Mouse (Mus musculus): ENCODE results near the gene Cnst. TPM values are rescaled to one million over a fixed set of nuclear protein-coding genes. Genes with fewer than 3 reads are reported as not detected.

Cnst gene
- polyA plus RNA-seq, 1 experiment from 2014 or later = 18.2 TPM

DNA sequence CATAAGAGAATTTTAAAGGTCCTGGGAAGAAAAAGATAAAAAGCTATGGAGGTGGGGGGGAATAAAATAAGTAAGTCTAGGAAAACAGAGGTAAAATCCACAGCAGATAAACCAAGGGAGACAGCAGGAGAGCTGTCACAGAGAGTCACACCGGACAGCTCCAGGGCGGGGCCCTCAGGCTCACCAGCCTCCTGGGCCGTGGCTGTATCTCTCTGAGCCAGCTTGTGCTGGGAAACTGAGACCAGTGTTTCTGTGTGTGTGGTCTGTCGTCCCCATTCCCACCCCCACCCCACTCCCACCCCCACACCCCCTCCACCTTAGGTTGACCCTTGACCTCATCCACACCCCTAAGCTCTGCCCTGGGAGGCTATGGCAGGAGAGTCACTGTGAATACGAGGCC, 65.0 kb downstream of the Cnst start:
- H3K27me3 ChIP-seq (ENCODE audit: insufficient read depth, low read length) = no peaks in the 10 kb centered on the region
- H3K9me3 ChIP-seq (ENCODE audit: low read depth, low read length) = no peaks in the 10 kb centered on the region
- H3K36me3 ChIP-seq (ENCODE audit: insufficient read depth) = peaks cover 15% of the 10 kb centered on the region
- no peak for DNase-seq
- H3K4me1 ChIP-seq (ENCODE audit: insufficient read depth) = no peaks in the 10 kb centered on the region
- no peak overlapping the region for H3K4me2 ChIP-seq
- no peak for TF ChIP-seq CTCF (IDR thresholded peaks at IDR 0.05; ENCODE audit: low read depth)
- no peak overlapping the region for H3K9ac ChIP-seq
- no peak for ATAC-seq (ENCODE audit: insufficient read depth)
- WGBS = 45% methylated on average over 5 of the region's 5 CpGs
- no peak overlapping the region for H3K27ac ChIP-seq (ENCODE audit: low read depth)
- H3K4me3 ChIP-seq (ENCODE audit: low read depth, low read length) = no peak overlapping the region

DNA sequence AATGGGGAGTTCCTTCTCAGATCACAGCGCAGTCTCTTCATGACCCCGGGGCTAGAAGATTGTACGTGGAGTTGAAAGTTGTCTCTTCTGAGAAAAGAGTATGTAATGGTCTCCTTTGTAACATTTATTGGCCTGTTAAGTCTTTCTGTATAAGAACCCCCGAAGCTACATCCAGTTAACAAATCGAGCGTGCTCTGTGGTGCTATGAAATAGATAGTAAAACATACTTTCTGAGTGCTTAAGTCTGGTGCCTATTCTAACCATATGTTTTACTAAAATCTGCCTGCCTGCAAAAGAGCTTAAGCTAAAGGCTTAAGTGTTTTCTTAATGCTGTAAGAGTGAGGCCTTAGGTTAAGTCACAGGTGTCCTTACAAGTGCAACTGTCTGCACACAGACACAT, 66.2 kb downstream of the Cnst start:
- DNase-seq (no peak), ATAC-seq (ENCODE audit: insufficient read depth) (no peak)
- 87% methylated on average over 6 of the region's 6 CpGs for WGBS

DNA sequence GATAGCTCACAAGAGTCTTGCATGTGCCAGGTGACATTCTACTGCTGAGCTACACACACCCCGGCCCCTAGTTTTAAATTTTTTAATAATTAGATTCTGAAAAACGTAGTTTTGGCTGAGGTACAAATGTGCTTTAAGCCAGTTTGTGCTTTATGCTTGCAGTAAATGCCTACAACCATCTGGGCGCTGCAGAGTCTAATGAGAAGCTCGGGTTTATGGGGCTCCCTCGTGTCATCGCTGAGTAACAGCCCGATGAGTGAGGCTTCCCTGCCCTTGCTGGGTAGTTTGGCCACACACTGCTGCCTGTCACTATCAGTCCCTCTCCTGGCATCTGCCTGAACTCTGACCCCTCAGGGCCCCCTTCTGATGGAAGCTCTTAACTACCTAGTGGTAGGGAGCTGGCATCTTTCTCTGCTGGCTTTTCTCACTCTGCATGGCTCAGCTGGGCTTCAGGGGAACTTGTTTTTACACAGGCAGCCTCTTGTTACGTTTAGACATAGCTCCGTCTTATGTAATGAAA, 66.9 kb downstream of the Cnst start:
- Histone ChIP-seq H3K4me3 (ENCODE audit: low read depth, low read length) (no peak overlapping the region), H3K27me3 (ENCODE audit: insufficient read depth, low read length) (no peaks in the 10 kb centered on the region), H3K36me3 (ENCODE audit: insufficient read depth) (peaks cover 15% of the 10 kb centered on the region), H3K4me1 (ENCODE audit: insufficient read depth) (no peaks in the 10 kb centered on the region), H3K4me2 (no peak overlapping the region), H3K27ac (ENCODE audit: low read depth) (no peak overlapping the region), H3K9me3 (ENCODE audit: low read depth, low read length) (no peaks in the 10 kb centered on the region), H3K9ac (no peak overlapping the region)
- DNase-seq (no peak), ATAC-seq (ENCODE audit: insufficient read depth) (no peak)
- WGBS = 62% methylated on average over 9 of the region's 9 CpGs
- TF ChIP-seq CTCF (IDR thresholded peaks at IDR 0.05; ENCODE audit: low read depth) = no peak

More for the DNA sequence above, 66.2 kb downstream of the Cnst start:
- Histone ChIP-seq H3K4me3 (ENCODE audit: low read depth, low read length) (no peak overlapping the region), H3K9ac (no peak overlapping the region), H3K9me3 (ENCODE audit: low read depth, low read length) (no peaks in the 10 kb centered on the region), H3K27me3 (ENCODE audit: insufficient read depth, low read length) (no peaks in the 10 kb centered on the region), H3K27ac (ENCODE audit: low read depth) (no peak overlapping the region), H3K4me1 (ENCODE audit: insufficient read depth) (no peaks in the 10 kb centered on the region), H3K36me3 (ENCODE audit: insufficient read depth) (peaks cover 15% of the 10 kb centered on the region), H3K4me2 (no peak overlapping the region)
- TF ChIP-seq CTCF (IDR thresholded peaks at IDR 0.05; ENCODE audit: low read depth) = no peak

DNA sequence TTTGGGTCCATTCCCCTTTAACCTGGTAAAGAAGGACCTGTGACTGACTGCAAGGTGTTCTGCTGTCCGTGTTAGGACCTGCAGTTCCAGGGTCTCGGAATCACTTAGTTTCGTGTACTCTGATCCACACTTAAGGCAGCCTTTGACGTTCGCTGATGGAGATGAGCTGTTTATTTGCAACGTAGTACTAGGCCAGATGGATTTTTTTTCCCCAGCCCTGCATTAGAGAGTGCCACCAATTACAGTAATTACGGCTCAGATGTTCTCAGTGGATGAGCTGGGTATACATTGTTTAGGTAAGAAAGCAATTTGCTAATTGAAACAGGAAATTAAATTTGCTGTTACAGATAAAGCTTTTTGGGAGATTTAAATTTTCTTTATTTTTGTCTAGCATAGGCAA, 71.3 kb downstream of the Cnst start:
- Histone ChIP-seq H3K27ac (ENCODE audit: low read depth) (no peak overlapping the region), H3K36me3 (ENCODE audit: insufficient read depth) (0 out of 2 replicates have a peak, but pooled peaks cover 4% of the 10 kb centered on the region), H3K9me3 (ENCODE audit: low read depth, low read length) (no peaks in the 10 kb centered on the region), H3K27me3 (ENCODE audit: insufficient read depth, low read length) (no peaks in the 10 kb centered on the region), H3K4me2 (no peak overlapping the region), H3K4me1 (ENCODE audit: insufficient read depth) (no peaks in the 10 kb centered on the region), H3K4me3 (ENCODE audit: low read depth, low read length) (no peak overlapping the region), H3K9ac (no peak overlapping the region)
- no peak for TF ChIP-seq CTCF (IDR thresholded peaks at IDR 0.05; ENCODE audit: low read depth)
- no peak for ATAC-seq (ENCODE audit: insufficient read depth)
- DNase-seq = no peak
- 69% methylated on average over 7 of the region's 7 CpGs for WGBS

DNA sequence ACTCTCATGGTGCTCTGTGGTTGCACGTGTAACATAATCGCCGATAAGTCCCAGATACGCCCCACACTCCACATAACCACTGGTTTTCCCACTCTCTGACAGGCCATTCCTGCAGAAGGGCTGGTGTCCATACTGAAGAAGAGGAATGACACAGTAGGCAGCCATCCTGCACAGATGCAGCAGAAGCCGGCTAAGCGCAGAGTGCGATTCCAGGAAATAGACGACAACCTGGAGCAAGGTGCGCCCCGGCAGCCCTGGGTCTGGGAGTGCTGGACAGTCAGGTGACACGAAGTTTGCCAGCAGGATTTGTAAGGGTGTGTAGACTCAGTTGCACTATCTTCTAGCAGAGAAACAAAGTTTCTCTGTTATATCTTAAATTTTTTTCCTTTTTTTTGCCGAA, 76.5 kb downstream of the Cnst start:
- 93% methylated on average over 12 of the region's 12 CpGs for WGBS
- TF ChIP-seq CTCF (IDR thresholded peaks at IDR 0.05; ENCODE audit: low read depth) = no peak
- H3K27ac ChIP-seq (ENCODE audit: low read depth) = no peak overlapping the region
- no peak overlapping the region for H3K9ac ChIP-seq
- H3K9me3 ChIP-seq (ENCODE audit: low read depth, low read length) = no peaks in the 10 kb centered on the region
- no peak overlapping the region for H3K4me2 ChIP-seq
- H3K4me3 ChIP-seq (ENCODE audit: low read depth, low read length) = no peak overlapping the region
- H3K4me1 ChIP-seq (ENCODE audit: insufficient read depth) = no peaks in the 10 kb centered on the region
- DNase-seq (no peak), ATAC-seq (ENCODE audit: insufficient read depth) (no peak)
- no peaks in the 10 kb centered on the region for H3K27me3 ChIP-seq (ENCODE audit: insufficient read depth, low read length)
- peaks cover 21% of the 10 kb centered on the region for H3K36me3 ChIP-seq (ENCODE audit: insufficient read depth)

DNA sequence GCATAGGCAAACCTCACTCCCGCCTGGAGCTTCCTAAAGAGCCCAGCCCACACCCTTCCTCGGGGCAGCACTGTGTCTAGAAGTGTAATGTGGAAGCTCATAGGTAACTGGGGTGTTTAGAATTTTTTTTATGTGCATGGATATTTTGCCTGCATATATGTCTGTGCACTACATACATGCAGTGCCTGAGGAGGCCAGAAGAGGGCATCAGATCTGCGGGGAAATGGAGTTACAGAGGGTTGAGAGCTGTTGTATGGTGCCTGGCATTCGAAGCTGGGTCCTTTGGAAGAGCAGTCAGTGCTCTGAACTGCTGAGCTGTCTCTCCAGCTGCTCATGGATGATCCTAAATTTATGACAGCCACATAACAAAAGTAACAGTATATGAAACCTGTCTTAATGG, 77.5 kb downstream of the Cnst start:
- no peaks in the 10 kb centered on the region for H3K27me3 ChIP-seq (ENCODE audit: insufficient read depth, low read length)
- 58% methylated on average over 4 of the region's 4 CpGs for WGBS
- 0 out of 2 replicates have a peak, but pooled peaks have one; percentile 28 for ATAC-seq (ENCODE audit: insufficient read depth)
- H3K27ac ChIP-seq (ENCODE audit: low read depth) = no peak overlapping the region
- no peaks in the 10 kb centered on the region for H3K4me1 ChIP-seq (ENCODE audit: insufficient read depth)
- H3K9ac ChIP-seq = no peak overlapping the region
- TF ChIP-seq CTCF (IDR thresholded peaks at IDR 0.05; ENCODE audit: low read depth) = peak; percentile 70
- H3K36me3 ChIP-seq (ENCODE audit: insufficient read depth) = peaks cover 21% of the 10 kb centered on the region
- no peaks in the 10 kb centered on the region for H3K9me3 ChIP-seq (ENCODE audit: low read depth, low read length)
- H3K4me2 ChIP-seq = no peak overlapping the region
- H3K4me3 ChIP-seq (ENCODE audit: low read depth, low read length) = no peak overlapping the region
- DNase-seq = peak; percentile 58

DNA sequence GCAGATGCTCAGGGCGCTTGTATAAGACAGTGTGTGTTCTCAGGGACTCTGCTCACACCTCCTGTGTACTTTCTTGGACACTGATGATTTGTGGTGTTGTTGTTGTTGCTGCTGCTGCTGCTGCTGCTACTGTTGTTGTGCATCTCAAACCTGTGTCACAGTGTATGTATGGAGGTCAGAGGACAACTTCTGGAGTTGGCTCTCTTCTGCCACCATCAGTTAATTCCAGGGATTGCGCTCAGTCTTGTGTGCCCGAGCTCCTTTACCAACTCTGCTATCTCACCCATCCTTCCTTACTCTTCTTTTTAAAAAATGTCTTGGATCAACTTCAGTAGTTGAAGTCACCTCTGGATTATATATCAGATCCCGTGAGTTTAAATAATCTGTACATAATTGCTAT, 78.2 kb downstream of the Cnst start:
- WGBS = 74% methylated on average over 4 of the region's 4 CpGs
- Histone ChIP-seq H3K36me3 (ENCODE audit: insufficient read depth) (peaks cover 21% of the 10 kb centered on the region), H3K9ac (no peak overlapping the region), H3K4me1 (ENCODE audit: insufficient read depth) (no peaks in the 10 kb centered on the region), H3K27me3 (ENCODE audit: insufficient read depth, low read length) (no peaks in the 10 kb centered on the region), H3K9me3 (ENCODE audit: low read depth, low read length) (no peaks in the 10 kb centered on the region), H3K4me2 (no peak overlapping the region), H3K27ac (ENCODE audit: low read depth) (no peak overlapping the region), H3K4me3 (ENCODE audit: low read depth, low read length) (no peak overlapping the region)
- peak; percentile 72 for TF ChIP-seq CTCF (IDR thresholded peaks at IDR 0.05; ENCODE audit: low read depth)
- ATAC-seq (ENCODE audit: insufficient read depth) (no peak), DNase-seq (peak; percentile 73)

DNA sequence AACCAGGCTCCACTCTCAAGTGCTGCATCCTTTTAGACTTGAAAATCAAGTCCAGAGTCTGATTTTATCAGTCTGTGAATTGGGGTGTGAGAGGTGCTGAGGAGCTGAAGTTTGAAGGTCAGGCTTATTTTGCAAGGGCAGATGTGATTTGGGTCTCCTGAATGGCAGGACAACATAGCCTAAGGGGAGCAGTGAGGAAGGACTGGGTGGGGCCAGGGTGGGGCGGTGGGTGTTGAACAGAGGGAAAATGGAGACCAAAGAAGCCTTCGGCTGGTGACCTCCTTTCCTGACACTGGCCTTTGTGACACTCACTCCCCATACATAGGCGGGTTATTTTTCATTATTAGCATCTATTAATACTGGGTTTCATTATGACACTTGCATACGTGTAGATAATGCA, 81.7 kb downstream of the Cnst start:
- Histone ChIP-seq H3K9ac (no peak overlapping the region), H3K27me3 (ENCODE audit: insufficient read depth, low read length) (no peaks in the 10 kb centered on the region), H3K4me1 (ENCODE audit: insufficient read depth) (no peaks in the 10 kb centered on the region), H3K9me3 (ENCODE audit: low read depth, low read length) (no peaks in the 10 kb centered on the region), H3K4me3 (ENCODE audit: low read depth, low read length) (no peak overlapping the region), H3K4me2 (no peak overlapping the region), H3K36me3 (ENCODE audit: insufficient read depth) (peaks cover 16% of the 10 kb centered on the region), H3K27ac (ENCODE audit: low read depth) (no peak overlapping the region)
- WGBS = 73% methylated on average over 4 of the region's 4 CpGs
- TF ChIP-seq CTCF (IDR thresholded peaks at IDR 0.05; ENCODE audit: low read depth) = no peak
- DNase-seq (no peak), ATAC-seq (ENCODE audit: insufficient read depth) (no peak)

All from lung, embryonic 14.5 days (tissue).